Mouse (Mus musculus) lung, postnatal 0 days (tissue): Measurements from ENCODE around the gene Lrch3.
"Not testable (repeated sequence)": the region's sequence is repeated elsewhere in the genome, so short reads cannot be mapped to it uniquely, and the experiment has no call there.

Source experiments
- CTCF ChIP-seq: IDR thresholded peaks from 2 replicates; pipeline ENCODE4 v1.5.1; 2016; ENCODE audit warnings: antibody characterized with exemption, mild to moderate bottlenecking
- EP300 ChIP-seq: IDR thresholded peaks from 2 replicates; pipeline ENCODE4 v1.6.1; 2016; ENCODE audit warnings: antibody characterized with exemption, mild to moderate bottlenecking, control low read depth

- TF ChIP-seq EP300, CTCF: not testable (repeated sequence)
Observed at GRCm38 (mm10) chr16:32939716-32940115, 25.8 kb downstream of the Lrch3 start.
